Mouse (Mus musculus): ENCODE results near the gene Msrb3. TPM values are rescaled to one million over a fixed set of nuclear protein-coding genes. Genes with fewer than 3 reads are reported as not detected.
A peak's percentile ranks its signal among the peaks of the same experiment; 100 is the strongest.

The Msrb3 gene
- polyA plus RNA-seq, 1 experiment from 2014 or later: 7.2 TPM

DNA sequence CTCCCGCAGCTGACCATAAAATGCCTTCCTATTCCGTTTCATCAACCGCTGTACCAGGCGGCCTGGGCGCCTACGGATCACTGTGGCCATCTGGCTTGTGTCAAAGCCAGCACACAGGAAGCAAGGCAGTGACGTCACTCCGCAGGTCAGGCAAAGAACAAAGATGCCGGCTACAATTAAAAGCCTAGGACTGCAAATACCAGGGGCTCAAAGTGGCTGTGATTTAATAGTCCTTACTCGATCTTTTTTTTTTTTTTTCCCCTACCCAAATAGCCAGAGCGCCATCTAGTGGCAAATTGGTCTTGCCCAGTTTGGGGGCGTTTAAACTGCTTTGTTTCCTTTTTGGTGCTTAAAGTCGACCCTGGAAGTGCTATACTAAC is 26.4 kb downstream of the Msrb3 start:
- Histone ChIP-seq H3K27ac (peak overlapping the region; percentile 86), H3K4me1 (peaks cover 75% of the 10 kb centered on the region), H3K36me3 (peaks cover 6% of the 10 kb centered on the region), H3K9me3 (replicated peaks) (no peaks in the 10 kb centered on the region), H3K4me3 (peak overlapping the region; percentile 21; the same call in 1 of the 2 replicates), H3K27me3 (ENCODE audit: low read depth, poor library complexity, severe bottlenecking) (no peaks in the 10 kb centered on the region)
- DNase-seq (ENCODE audit: low spot score): peak; percentile 95
- 7% methylated on average over 13 of the region's 13 CpGs for WGBS

DNA sequence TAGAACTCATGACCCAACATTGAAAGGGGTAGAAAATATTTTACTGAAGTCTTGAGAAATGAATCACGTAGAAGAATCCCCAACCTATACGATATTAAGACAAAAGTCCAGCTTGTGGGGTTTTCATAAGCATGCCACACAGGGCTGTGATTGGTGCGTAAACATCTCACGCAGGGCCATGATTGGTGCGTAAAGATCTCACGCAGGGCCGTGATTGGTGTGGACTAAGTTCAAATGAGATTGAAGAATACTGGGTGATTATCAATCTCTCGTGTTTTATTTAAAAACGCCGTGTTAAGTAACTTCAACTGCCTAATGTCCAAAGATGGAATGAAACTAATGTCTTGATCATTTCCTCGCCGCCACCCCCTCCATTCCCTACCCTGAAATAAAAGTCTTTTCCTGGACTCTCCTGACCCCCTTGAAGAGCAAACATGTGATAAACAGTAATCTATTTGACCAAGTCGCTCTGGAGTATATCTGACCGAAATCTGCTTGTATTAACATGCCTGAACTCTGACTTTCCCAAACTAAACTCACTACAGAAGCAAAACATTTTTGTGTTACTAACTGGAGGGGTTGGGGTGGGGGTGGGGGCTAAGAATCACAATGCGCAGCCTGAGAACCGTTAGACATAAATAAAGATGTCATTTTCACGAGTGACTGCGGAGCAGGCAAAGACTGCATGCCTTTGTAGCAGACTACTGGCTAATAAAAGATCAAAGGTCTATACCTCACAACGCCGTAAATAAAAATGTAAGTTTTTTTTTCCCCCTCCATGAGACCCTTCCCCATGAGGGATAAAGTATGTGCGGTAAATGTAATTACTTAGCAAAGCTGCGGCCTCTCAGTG is 27.0 kb downstream of the Msrb3 start:
- peak overlapping the region; percentile 86 for H3K27ac ChIP-seq
- H3K9me3 ChIP-seq (replicated peaks): no peaks in the 10 kb centered on the region
- H3K4me1 ChIP-seq: peaks cover 77% of the 10 kb centered on the region
- peak overlapping the region; percentile 21; the same call in 1 of the 2 replicates for H3K4me3 ChIP-seq
- peak; percentile 67 for DNase-seq (ENCODE audit: low spot score)
- H3K27me3 ChIP-seq (ENCODE audit: low read depth, poor library complexity, severe bottlenecking): no peaks in the 10 kb centered on the region
- H3K36me3 ChIP-seq: peaks cover 6% of the 10 kb centered on the region
- whole genome bisulfite sequencing: 40% methylated on average over 22 of the region's 22 CpGs

DNA sequence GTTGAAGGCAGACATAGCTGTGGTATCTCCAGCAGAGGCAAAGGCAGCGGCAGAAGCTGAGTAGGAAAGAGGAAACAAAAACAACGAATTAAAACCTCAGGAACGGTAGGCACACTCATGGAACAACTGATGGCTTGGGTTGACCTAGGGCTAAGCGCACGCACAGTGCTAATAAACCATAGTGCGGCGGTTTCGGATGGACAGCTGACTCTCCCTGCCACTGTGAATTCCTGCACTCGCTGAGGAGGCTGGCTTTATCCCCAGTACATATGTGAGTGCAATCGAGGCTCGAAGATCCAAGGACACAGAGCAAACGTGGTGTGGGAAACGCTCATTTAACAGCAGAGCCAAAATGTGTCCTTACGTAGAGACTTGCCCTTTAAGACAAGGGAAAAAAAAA is 27.8 kb downstream of the Msrb3 start:
- DNase-seq (ENCODE audit: low spot score): peak; percentile 29
- Histone ChIP-seq H3K36me3 (peaks cover 6% of the 10 kb centered on the region), H3K4me3 (no peak overlapping the region), H3K4me1 (peaks cover 77% of the 10 kb centered on the region), H3K27me3 (ENCODE audit: low read depth, poor library complexity, severe bottlenecking) (no peaks in the 10 kb centered on the region), H3K9me3 (replicated peaks) (no peaks in the 10 kb centered on the region), H3K27ac (peak overlapping the region; percentile 86)
- 77% methylated on average over 14 of the region's 14 CpGs for WGBS

DNA sequence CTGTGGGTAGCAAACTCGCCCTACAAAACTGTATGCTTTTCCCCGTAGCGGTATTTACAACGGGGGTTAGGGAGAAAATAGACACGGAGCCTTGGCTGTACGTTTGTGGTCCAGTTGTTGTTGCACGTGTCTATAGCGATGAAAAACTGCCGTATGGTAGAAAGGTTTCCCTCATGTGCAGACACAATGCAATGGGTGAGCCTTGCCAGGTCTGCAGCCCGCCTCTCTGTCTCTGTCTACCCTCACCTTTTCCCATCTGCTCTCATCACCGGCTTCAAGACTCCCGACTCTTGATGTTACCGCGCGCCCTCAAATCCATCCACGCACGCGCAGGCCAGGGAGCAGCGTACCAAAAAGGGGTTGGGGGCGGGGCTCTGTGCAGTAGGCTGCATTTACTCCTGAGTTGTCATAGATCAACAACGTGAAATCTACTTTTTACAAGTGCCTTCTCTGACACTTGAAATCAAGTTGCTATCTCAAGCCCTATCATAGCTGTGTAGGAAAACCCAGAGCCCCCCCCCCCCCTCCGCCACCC is 29.6 kb downstream of the Msrb3 start:
- DNase-seq (ENCODE audit: low spot score): no peak
- WGBS: 90% methylated on average over 22 of the region's 22 CpGs

DNA sequence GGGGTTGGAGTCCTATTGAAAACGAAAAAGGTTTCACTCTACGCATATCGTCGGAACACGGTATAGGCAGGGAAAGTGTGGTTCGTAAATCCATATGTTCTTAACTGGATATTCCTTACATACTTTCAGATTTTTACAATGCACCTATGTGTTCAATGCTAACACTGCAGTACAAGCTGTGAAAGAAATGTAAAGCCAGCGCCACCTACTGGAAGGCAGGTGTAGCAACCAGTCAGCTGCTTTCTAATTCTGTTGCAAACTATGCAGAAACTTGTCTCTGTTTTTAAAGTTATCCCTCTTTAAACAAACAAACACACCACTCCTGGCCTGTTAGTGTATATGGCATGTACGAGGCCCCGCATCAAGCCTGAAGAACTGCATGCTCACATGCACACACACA is 34.5 kb downstream of the Msrb3 start:
- H3K36me3 ChIP-seq: peaks cover 7% of the 10 kb centered on the region
- H3K4me3 ChIP-seq: no peak overlapping the region
- H3K27ac ChIP-seq: peak overlapping the region; percentile 59
- WGBS: 25% methylated on average over 9 of the region's 9 CpGs
- peak; percentile 85 for DNase-seq (ENCODE audit: low spot score)
- H3K27me3 ChIP-seq (ENCODE audit: low read depth, poor library complexity, severe bottlenecking): no peaks in the 10 kb centered on the region
- no peaks in the 10 kb centered on the region for H3K9me3 ChIP-seq (replicated peaks)
- H3K4me1 ChIP-seq: peaks cover 39% of the 10 kb centered on the region

More for the DNA sequence above, 29.6 kb downstream of the Msrb3 start:
- Histone ChIP-seq H3K36me3 (peaks cover 6% of the 10 kb centered on the region), H3K4me1 (peaks cover 75% of the 10 kb centered on the region), H3K27me3 (ENCODE audit: low read depth, poor library complexity, severe bottlenecking) (no peaks in the 10 kb centered on the region), H3K27ac (peak overlapping the region; percentile 71), H3K4me3 (no peak overlapping the region), H3K9me3 (replicated peaks) (no peaks in the 10 kb centered on the region)

DNA sequence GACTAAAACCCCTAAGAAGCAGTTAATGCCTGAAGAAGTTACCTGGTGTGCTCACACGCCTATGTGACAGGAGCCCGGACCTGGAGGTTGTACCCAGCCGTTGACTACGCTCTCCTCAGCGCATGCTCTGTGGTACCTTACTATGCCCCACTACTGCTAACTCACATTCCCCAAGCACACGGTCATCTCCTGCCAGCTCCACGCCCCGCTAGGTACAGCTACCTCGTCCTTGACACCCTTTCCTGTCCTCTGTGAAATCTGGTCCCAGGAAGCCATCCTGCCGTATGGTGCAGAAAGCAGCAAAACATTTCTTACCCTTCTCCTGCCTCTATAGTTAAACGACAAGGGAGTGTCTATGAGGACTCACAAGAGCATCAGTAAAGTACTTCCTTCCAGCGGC is 37.2 kb downstream of the Msrb3 start:
- 96% methylated on average over 12 of the region's 12 CpGs for WGBS
- Histone ChIP-seq H3K4me3 (no peak overlapping the region), H3K4me1 (peaks cover 53% of the 10 kb centered on the region), H3K36me3 (peaks cover 5% of the 10 kb centered on the region), H3K27me3 (ENCODE audit: low read depth, poor library complexity, severe bottlenecking) (no peaks in the 10 kb centered on the region), H3K9me3 (replicated peaks) (no peaks in the 10 kb centered on the region), H3K27ac (peak overlapping the region; percentile 11; the same call in 1 of the 2 replicates)
- DNase-seq (ENCODE audit: low spot score): peak; percentile 28

DNA sequence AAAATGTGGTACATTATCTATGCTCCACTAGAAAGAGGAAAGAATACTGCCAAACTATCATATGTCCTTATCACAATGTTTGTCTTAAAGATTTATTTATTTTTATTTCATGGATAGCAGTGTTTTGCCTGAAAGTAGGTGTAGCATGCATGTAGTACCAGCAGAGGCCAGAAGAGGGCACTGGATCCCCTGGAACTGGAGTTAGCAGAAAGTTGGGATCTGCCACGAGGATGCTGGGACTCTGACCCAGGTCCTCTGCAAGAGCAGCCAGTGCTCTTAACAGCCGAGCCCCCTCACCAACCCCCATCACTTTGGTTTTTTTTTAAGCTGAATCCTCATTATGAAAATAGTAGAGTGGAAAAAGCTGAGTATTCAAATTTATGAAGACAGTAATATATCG is 37.7 kb downstream of the Msrb3 start:
- peak; percentile 52 for DNase-seq (ENCODE audit: low spot score)
- whole genome bisulfite sequencing: 86% methylated on average over 3 of the region's 3 CpGs
- Histone ChIP-seq H3K27me3 (ENCODE audit: low read depth, poor library complexity, severe bottlenecking) (no peaks in the 10 kb centered on the region), H3K4me1 (peaks cover 51% of the 10 kb centered on the region), H3K9me3 (replicated peaks) (no peaks in the 10 kb centered on the region), H3K4me3 (no peak overlapping the region), H3K27ac (no peak overlapping the region; the same call in 1 of the 2 replicates), H3K36me3 (peaks cover 5% of the 10 kb centered on the region)

DNA sequence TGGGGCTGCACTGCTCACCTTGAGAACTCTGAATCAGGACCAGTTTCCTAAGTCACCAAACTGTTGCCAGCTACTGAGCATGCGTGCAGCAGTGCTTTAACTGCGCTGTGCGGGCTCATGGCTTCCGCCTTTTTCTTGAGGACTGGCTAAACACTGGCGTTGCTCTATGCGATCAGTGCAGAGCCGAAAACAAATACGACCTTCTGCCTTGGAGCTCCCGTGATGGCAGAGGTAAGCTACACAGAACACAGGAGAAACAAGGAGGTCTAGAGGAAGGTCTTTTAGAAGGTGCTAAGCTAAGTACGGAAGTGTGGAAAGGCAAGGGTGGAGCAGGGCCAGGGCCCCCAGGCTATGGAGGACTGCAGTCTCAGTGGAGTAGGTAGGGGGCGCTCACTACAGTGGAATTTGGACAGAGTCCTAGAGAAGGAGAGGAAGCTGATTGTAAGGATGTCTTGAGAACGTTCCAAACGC is 41.3 kb downstream of the Msrb3 start:
- peaks cover 63% of the 10 kb centered on the region for H3K4me1 ChIP-seq
- H3K9me3 ChIP-seq (replicated peaks): no peaks in the 10 kb centered on the region
- H3K4me3 ChIP-seq: peak overlapping the region; percentile 23; the same call in 1 of the 2 replicates
- no peaks in the 10 kb centered on the region for H3K27me3 ChIP-seq (ENCODE audit: low read depth, poor library complexity, severe bottlenecking)
- WGBS: 39% methylated on average over 13 of the region's 13 CpGs
- DNase-seq (ENCODE audit: low spot score): peak; percentile 78
- peak overlapping the region; percentile 85 for H3K27ac ChIP-seq
- peaks cover 5% of the 10 kb centered on the region for H3K36me3 ChIP-seq

DNA sequence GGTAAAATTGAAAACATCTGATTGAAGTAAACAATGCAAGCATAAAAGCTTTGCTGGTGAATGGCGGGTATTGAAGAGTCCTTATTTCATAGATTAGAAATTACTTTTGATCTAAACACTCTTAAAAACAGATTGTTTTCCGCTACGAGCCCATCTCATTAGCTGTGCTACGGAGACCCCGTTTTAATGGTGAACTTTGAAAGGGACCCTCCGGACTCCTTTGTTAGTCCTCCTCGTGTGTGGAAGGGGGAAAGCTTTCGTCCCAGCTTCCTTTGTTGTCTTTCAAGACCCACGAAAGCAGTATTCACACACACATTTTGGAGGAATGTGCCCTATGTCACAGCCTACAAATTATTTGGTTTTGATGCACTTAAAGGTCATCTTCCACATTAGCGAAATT is 44.6 kb downstream of the Msrb3 start:
- no peak for DNase-seq (ENCODE audit: low spot score)
- H3K4me3 ChIP-seq: no peak overlapping the region

DNA sequence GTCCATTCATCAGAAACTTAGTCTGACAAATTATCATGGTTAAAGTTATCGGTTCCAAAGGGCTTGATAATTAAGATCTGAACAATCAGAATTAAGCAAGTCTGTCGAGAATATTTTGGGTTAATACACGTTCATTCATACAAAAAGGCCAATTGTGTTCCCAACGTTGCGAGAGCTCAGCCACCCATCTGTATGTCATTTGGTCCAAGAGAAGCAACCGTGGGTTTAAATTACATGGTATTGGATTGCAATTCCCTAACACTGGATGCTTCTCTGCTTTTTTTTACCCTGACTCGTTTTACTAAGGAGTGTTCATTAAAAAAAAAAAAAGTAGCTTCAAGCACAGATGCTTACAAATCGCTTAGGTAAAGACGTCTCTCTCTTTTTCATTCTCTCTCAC is 45.1 kb downstream of the Msrb3 start:
- H3K4me1 ChIP-seq: peaks cover 85% of the 10 kb centered on the region
- DNase-seq (ENCODE audit: low spot score): no peak
- peak overlapping the region; percentile 85 for H3K27ac ChIP-seq
- H3K36me3 ChIP-seq: no peaks in the 10 kb centered on the region
- H3K9me3 ChIP-seq (replicated peaks): no peaks in the 10 kb centered on the region
- WGBS: 35% methylated on average over 9 of the region's 9 CpGs
- H3K27me3 ChIP-seq (ENCODE audit: low read depth, poor library complexity, severe bottlenecking): no peaks in the 10 kb centered on the region
- no peak overlapping the region for H3K4me3 ChIP-seq

More for the DNA sequence above, 44.6 kb downstream of the Msrb3 start:
- H3K4me1 ChIP-seq: peaks cover 87% of the 10 kb centered on the region
- WGBS: 55% methylated on average over 10 of the region's 10 CpGs
- H3K36me3 ChIP-seq: no peaks in the 10 kb centered on the region
- H3K27ac ChIP-seq: peak overlapping the region; percentile 85
- H3K9me3 ChIP-seq (replicated peaks): no peaks in the 10 kb centered on the region
- H3K27me3 ChIP-seq (ENCODE audit: low read depth, poor library complexity, severe bottlenecking): no peaks in the 10 kb centered on the region

DNA sequence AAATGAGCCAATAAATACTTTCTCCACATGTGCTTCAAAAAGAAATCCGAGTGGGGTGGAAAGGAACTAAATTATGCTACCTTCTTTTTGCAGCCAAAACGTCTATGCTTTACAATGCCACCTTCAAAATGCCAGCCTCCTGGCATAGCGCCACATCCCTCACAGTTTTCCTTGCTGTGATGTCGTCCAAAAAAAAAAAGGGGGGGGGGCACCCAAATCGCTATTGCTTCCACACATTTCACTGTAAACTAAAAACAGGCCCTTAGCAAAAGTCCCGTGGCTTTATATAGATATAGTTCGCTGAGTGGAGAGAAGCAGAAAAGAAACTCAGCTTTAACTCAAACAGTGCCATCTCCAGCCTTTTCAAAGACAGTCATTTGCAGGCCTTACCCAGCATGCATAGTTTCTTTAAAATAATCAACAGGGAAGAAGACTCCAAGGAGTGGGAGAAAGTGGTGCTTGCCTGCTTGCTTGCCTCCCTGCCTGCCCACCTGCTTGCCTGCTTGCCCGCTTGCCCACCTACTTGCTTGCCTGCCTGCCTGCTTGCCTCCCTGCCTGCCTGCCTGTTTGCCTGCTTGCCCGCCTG is 47.6 kb downstream of the Msrb3 start:
- DNase-seq (ENCODE audit: low spot score): no peak
- H3K27ac ChIP-seq: peak overlapping the region; percentile 85

DNA sequence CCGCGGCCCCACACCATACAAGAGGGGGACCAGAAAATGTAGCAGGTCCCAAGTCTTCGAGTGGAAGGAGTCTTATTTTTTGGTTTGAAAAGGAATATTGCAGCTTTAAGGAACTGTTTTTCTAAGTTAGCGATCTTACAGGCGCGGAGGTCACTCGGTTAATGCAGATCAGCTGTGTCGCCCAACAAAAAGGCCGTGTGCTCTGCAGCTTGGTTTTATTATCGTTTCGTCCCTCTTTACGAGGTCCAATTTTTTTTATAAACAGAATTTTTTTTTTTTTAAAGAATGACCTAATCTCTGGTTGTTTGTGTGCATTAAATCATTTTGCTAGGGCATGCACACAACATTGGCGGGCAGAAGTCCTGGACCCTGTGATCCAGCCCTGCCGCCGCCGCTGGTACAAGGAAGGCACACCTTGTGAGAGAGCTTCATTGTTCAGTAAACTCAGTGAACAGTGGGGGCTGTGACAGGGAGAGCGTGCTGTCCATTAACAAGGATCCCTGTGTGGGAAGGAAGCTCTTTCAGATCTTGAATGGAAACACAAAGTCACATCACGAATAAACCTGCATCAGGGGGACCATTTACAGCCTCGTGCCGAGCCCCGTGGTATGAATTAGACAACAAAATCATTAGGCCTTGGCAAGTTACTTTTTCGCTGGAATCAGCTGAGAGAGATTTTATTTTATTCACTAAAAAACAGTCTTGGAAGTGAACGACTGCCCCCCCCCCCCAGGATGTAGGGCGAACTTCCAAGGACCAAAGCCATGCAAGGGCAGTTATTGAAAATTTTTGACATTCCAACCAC is 48.3 kb downstream of the Msrb3 start:
- Histone ChIP-seq H3K4me1 (peaks cover 82% of the 10 kb centered on the region), H3K36me3 (peaks cover 12% of the 10 kb centered on the region; the same call in 1 of the 2 replicates), H3K9me3 (replicated peaks) (no peaks in the 10 kb centered on the region), H3K27ac (peak overlapping the region; percentile 85), H3K27me3 (ENCODE audit: low read depth, poor library complexity, severe bottlenecking) (no peaks in the 10 kb centered on the region), H3K4me3 (peak overlapping the region; percentile 32)
- peak; percentile 63 for DNase-seq (ENCODE audit: low spot score)
- 35% methylated on average over 24 of the region's 24 CpGs for WGBS

More for the DNA sequence above, 47.6 kb downstream of the Msrb3 start:
- H3K9me3 ChIP-seq (replicated peaks): no peaks in the 10 kb centered on the region
- H3K36me3 ChIP-seq: peaks cover 8% of the 10 kb centered on the region; the same call in 1 of the 2 replicates
- peaks cover 82% of the 10 kb centered on the region for H3K4me1 ChIP-seq
- WGBS: 66% methylated on average over 9 of the region's 9 CpGs
- H3K4me3 ChIP-seq: peak overlapping the region; percentile 32; the same call in 1 of the 2 replicates
- H3K27me3 ChIP-seq (ENCODE audit: low read depth, poor library complexity, severe bottlenecking): no peaks in the 10 kb centered on the region
